Mouse (Mus musculus) adrenal gland, postnatal 36 days (tissue): ENCODE results near the gene Slc39a11. TPM values are rescaled to one million over a fixed set of nuclear protein-coding genes. Genes with fewer than 3 reads are reported as not detected.

Source experiments
- DNase-seq, 2 experiments: peaks; one replicate each; pipeline ENCODE4 v3.0.0; 2021; ENCODE audit warnings: mixed read lengths in 1 of 2
- total RNA-seq, 2 experiments: library from RNA; stranded (reverse); gene quantifications; 2 replicates each; pipeline ENCODE4 v1.2.3; 2021

Gene Slc39a11
- total RNA-seq, 2 experiments from 2014 or later = 27.4 to 27.7 TPM

- DNase-seq = no peak
These were observed 17.6 kb downstream of the Slc39a11 start for GRCm38 (mm10) chr11:113632303-113632702.

- no peak for DNase-seq
These were observed 18.0 kb downstream of the Slc39a11 start for GRCm38 (mm10) chr11:113631862-113632261.

- no peak for DNase-seq
These were observed 18.6 kb downstream of the Slc39a11 start for GRCm38 (mm10) chr11:113631302-113631701.

- no peak for DNase-seq
These were observed 19.2 kb downstream of the Slc39a11 start for GRCm38 (mm10) chr11:113630642-113631041.

GRCm38 (mm10) chr11:113627785-113628184, 22.1 kb downstream of the Slc39a11 start:
- peak in 1 of 2 experiments; percentile 41 for DNase-seq

GRCm38 (mm10) chr11:113625437-113625836, 24.4 kb downstream of the Slc39a11 start:
- DNase-seq = no peak

- DNase-seq = no peak
These were observed 27.9 kb downstream of the Slc39a11 start for GRCm38 (mm10) chr11:113622028-113622427.

GRCm38 (mm10) chr11:113621001-113621400, 28.9 kb downstream of the Slc39a11 start:
- no peak for DNase-seq

- no peak for DNase-seq
These were observed 30.3 kb downstream of the Slc39a11 start for GRCm38 (mm10) chr11:113619420-113620080.

GRCm38 (mm10) chr11:113618672-113619419, 31.0 kb downstream of the Slc39a11 start, which contains the start of gene Sstr2:
Sstr2 (plus strand) TSS chr11:113619342.
- peak; percentile 87 to 90 for DNase-seq

- DNase-seq = no peak
These were observed 31.6 kb downstream of the Slc39a11 start for GRCm38 (mm10) chr11:113618303-113618671.

- peak; percentile 66 to 84 for DNase-seq
These were observed 32.6 kb downstream of the Slc39a11 start for GRCm38 (mm10) chr11:113617132-113617911.

GRCm38 (mm10) chr11:113614476-113614875, 35.4 kb downstream of the Slc39a11 start:
- DNase-seq = no peak

GRCm38 (mm10) chr11:113611664-113612611, 37.9 kb downstream of the Slc39a11 start:
- DNase-seq = peak; percentile 55 to 76

GRCm38 (mm10) chr11:113611112-113611646, 38.7 kb downstream of the Slc39a11 start:
- peak; percentile 30 to 50 for DNase-seq

- DNase-seq = no peak
These were observed 39.6 kb downstream of the Slc39a11 start for GRCm38 (mm10) chr11:113610266-113610665.

GRCm38 (mm10) chr11:113609581-113609980, 40.3 kb downstream of the Slc39a11 start:
- DNase-seq = no peak

- no peak for DNase-seq
These were observed 42.3 kb downstream of the Slc39a11 start for GRCm38 (mm10) chr11:113607556-113607955.

GRCm38 (mm10) chr11:113601616-113602343, 48.1 kb downstream of the Slc39a11 start:
- no peak for DNase-seq

- no peak for DNase-seq
These were observed 49.2 kb downstream of the Slc39a11 start for GRCm38 (mm10) chr11:113600526-113601245.
